Mouse (Mus musculus) common myeloid progenitor, adult 5-6 weeks (primary cell): ENCODE results near the gene Med13l. TPM values are rescaled to one million over a fixed set of nuclear protein-coding genes. Genes with fewer than 3 reads are reported as not detected.

Experiments used
- ATAC-seq: replicated peaks from 2 replicates; pipeline ENCODE4 v1.8.0; 2016; ENCODE audit warnings: low read depth, mild to moderate bottlenecking, moderate TSS enrichment, inconsistent platforms; ENCODE audit not compliant: poor library complexity, severe bottlenecking
- total RNA-seq: library from RNA; stranded (forward); fragments of 200-1000, 187-1606 nt; gene quantifications from 2 replicates; pipeline ENCODE4 v1.2.3, GENCODE M21; 2017

Med13l gene
- total RNA-seq, 1 experiment from 2014 or later, result 49.7 TPM

DNA sequence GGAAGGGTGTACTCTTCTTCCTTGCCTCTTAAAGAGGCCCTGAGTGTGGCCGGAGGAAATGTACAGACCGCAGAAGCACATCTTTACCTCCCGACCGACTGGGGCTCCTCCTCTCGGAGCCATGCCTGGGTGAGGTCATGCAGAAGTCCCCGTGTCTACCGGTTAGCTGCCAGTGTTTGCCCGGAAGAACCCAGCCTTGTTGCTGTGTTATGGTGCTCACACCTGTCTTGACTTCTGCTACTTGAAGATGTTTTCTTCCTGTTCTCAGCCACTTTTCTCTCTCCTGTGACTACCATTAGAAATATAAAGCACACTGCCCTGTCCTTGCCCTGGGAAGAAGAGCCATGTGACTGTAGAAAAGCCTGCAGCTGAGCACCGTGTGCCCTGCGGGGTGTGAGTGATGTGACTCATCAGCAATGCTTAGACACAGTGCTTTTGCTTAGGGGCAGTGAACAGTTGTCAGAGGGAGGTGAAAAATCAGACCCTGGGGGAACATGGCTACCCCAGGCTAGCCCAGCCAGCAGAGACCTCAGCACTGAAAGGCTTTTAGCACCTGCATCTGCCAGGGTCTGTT, 193.1 kb downstream of the Med13l start:
- no peak for ATAC-seq

DNA sequence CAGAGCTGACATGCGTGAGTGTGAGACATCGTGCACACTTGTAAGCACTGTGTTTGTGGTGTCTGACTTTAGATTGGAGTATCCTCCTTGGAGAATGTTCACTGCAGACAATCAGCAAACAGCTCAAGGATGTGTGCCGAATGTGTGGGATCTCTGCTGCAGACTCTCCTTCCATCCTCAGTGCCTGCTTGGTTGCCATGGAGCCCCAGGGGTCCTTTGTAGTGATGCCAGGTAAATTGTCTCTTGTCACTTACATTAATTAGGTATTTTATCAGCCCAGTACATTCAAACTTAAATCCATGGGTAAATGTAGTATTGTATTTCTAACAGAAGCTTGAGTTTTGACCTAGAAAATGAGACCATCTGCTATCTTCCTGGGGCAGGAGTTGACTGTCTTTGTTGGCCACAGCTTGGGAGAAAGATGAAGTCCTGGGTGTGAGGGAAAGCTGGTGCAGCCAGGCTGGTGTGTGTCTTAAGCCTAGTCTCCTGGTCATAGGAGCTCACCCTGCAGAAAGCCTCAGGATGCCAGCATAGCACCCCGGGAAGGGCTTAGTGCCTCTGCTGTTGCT, 193.8 kb downstream of the Med13l start:
- no peak for ATAC-seq

DNA sequence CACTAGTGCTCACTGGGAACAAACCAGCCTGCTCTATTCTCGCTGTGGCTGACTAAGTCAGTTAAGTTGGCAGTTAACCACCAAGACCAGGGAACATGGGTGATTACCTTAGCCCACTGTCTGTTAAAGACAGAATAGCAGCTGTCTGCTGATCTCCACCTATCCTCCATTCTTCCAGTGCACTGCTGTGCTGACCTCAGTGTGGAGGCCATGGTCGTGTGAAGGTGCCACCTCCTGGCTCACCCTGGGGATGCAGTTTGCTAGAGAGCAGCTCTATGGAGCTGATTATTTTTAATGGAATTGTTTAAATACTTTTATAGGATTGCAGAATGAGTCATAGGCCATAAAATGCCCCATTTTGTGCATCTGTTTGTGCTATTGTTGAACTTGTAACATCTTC, 195.6 kb downstream of the Med13l start:
- ATAC-seq, result no peak

DNA sequence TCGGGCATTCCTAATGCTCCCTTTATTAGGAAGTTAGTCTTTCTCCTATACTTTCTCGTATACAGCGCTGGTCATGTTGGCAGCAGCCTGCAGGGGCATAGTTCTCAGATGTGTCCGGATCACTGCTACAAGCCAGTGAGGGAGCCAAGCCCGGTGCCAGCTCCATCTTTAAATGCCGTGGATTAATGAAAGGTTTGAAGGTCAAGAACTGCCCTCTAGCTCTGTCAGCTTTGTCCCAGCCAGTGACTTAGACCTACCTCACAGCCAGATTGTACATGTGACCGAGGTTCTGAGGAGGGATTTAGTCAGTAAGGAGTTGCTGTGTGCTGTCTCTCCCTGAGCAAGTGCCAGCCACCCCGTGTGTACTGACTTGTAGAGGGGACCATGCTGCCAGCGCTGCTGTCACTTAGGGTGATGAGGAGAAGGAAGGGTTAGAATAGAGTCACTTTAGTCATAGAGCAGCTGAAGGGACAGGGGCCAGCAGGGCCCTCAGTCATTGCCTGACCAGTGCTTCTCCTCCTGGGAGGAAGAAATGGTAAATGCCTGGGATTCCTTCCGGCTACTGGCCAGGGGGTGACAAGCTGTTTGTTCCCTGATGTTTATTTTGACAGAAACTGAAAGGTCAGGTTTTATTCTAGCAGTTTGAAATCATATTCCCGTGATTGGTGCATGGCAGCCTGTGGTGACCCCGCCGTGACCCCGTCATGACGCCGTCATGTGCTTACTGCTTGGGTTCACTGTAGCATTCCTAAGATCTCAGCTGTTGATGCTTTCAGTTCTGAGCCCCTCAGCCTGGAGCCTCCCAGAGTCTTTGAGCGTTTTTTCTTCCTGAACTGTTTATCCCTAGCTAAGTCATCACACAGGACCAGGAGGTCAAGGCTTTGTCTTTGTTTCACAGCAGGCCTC, 197.2 kb downstream of the Med13l start:
- ATAC-seq, result no peak

DNA sequence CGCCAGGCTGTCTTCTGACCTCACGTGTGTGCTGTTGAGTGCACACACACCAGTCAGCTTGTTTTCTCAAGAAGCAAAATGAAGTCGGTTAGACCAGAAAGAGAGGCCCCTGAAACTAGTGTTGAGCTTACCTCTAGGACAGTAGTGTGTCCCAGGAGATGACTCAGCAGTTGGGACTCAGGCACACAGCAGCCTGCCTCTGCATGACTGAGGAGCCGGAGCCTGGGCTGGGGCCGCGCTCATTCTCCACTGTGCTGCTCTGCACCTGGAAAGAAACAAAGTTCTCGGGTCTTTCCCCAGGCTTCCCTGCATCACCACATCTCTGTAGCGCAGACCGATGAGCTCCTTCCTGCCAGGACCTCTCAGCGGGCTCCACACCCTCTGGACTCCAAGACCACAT, 200.5 kb downstream of the Med13l start:
- no peak for ATAC-seq

DNA sequence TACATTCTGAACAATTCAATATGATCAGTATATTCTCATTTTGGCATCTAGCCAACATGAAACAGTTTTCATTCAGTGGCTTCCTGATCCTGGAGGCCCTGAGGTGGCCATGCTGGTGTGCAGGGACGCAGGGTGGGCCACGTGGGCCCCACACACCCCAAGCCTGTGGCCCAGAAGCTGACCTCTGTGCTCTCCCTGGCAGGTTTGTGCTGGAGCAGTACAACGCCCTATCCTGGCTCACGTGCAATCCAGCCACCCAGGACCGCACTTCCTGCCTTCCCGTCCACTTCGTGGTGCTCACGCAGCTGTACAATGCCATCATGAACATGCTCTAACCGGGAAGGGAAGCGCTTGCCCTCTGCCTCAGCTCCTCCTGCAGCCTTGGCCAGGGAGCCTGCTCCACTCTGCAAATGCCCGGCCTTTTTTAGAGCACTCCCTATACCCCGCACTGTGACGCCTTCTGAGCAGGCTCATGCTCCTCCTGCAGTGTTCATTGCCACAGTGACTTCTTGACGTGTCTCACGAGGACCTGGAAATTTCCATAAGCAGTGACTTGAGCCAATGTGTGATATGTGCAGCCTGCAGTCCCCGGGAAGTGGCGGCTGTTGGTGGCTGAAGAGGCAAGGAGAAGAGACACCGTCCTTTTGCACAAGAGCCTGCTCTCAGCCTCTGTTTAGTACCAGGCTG, 202.2 kb downstream of the Med13l start:
- ATAC-seq, result no peak

DNA sequence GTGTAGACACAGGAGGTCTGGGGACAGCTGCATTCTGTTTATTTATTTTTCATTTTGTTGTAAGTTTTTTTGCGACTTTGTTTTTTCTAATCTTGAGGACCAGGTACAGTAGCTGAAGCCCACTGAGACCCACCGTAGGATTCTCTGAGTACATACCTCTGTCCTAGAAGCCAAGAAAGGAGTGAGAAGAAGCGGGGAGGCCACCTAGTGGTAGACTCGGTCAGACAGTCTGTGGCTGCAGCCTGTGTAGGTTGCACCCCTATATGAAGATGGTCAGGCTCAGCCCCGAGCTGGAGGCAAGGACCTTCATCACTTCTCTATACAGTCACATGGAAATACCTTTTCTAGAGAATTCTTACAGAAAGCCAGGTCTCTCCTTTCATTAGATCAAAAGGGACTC, 202.9 kb downstream of the Med13l start:
- no peak for ATAC-seq

DNA sequence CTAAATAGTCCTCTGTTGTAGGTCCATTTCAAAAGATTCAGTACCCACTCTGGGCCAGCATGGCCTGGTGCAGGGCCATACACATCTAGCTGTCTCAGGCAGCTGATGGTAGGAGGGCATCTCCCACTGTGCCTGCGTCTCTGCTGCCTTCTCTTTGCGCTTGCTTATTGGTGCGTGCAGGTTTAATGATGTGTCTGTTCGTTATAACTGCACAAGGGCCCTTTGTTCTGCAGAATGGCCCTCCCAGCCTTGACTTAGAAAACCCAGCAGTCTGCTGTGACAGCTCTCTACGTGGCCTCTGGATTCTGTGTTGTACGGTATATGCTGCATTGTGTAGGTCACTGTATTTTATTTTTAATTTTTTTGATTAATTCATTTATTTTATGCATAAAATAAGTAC, 208.7 kb downstream of the Med13l start:
- no peak for ATAC-seq

DNA sequence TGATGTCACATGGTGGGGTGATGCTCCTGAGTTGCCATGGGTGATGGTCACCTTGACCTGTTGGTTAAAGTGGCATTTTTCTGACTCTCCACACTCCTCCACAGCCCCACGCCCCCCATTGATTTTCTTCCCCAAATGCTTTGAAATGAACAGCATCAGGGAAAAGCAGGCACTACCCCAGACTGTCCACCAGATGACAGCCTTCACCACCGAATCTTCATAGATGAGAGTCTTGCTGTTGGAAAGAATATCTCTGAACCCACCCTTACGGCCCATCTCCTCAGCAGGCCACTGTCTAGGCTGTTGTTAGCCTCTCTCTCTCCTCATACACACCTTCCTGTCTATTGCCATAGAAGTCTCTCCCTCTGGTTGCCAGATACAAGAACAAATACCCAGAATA, 213.4 kb downstream of the Med13l start:
- ATAC-seq, result peak; percentile 69

DNA sequence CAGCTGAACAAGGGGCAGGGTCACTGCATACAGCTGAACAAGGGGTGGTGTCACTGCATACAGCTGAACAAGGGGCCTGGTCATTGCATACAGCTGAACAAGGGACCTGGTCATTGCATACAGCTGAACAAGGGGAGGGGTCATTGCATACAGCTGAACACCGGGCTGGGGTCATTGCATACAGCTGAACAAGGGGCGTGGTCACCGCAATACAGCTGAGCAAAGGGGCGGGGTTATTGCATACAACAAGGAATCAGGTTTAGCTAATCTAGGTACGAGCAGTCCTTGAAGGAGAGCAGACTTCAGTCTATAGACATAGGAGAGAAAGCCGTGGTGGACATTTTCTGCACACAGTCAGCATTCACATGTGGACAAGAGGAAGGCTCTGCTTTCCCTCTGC, 215.9 kb downstream of the Med13l start:
- no peak for ATAC-seq

DNA sequence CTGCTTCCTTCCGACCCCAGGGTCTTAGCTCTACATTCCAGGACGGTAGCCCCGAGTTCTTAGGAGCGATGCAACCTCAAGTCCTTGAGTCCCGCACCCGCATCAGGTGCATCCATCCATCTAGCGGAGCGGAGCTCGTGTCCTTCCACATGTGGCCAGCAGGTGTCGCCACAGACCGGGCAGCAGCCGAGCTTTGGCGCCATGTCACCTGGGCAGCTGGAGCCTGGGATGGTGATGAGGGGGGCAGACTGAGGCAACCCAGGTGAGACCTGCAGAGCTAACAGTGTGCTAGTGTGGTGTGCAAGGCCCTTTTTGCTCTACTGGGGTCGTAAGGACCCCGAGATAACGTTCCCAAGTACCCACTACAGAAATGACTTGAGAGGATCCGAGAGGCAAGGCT, 221.1 kb downstream of the Med13l start:
- ATAC-seq, result peak; percentile 78

DNA sequence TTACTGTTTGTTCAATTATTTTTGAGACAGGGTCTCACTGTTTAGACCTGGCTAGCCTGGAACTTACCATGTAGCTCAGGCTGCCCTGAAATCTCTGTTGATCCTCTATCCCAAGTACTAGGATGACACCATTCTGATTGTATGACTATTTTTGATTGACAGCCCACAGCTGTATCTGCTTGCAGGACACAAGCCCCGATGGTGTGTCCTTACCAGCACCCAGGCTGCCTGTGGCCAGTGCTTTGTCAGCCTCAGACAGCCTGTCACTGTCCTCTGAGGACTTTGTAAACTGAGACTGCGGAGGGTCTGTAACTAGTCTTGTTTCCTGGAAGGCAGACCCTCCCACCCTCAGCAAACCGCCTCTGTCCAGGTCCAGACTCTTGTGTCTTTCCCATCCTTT, 221.7 kb downstream of the Med13l start:
- no peak for ATAC-seq

DNA sequence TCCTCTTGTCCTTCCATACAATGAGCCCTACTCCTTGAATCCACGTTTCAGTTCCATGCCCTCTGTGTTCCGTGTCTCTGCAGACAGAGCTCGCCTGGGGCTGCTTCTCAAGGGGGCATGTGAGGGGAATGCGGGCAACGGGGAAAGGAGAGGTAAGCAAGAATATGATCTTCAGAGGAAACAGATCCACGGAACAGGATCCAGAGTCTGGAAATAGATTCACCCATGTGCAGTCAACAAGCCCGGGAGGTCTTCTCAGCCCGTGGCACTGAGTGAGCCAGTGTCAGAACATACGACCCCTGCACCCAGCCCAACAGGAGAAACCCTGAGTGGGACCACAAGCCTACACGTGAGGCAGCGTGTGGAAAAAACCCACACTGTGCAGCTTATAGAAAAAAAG, 228.7 kb downstream of the Med13l start:
- no peak for ATAC-seq

DNA sequence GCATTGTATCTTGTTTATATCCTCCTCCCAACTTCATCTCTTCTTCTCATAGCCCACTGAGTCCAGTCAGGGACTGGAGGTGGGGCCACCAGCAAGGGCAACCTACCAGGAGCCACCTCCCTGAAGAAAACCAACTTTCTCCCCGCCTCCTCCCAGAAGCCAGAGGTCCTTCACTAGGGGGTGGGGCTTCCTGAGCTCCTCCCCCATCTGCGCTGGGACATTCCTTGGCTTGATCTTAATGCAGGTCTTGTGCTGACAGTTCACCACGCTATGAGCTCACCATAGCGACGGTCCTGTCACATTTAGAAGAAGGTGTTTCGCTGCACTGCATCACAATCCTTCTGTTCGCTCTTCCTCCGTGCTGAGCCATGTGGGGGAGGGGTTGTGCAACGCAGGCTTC, 229.3 kb downstream of the Med13l start:
- no peak for ATAC-seq

DNA sequence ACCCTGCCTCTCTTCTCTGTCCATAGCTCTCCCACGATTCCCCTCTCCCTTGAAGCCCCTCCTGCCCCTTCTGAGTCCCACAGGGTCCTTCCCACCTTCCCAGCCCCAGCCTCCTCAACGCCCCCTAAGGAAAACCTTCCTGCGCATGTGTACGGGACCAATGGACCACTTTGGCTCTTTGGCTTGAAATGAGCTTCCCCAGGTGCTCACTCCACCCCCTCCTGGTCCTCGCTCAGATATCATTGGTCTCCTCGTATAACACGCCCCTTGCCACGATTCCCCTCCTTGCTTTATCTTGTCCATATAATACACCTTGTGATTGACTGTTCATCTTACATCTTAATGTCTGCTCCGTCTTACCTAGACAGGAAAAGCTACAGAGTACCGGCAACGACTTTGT, 237.3 kb downstream of the Med13l start:
- no peak for ATAC-seq

DNA sequence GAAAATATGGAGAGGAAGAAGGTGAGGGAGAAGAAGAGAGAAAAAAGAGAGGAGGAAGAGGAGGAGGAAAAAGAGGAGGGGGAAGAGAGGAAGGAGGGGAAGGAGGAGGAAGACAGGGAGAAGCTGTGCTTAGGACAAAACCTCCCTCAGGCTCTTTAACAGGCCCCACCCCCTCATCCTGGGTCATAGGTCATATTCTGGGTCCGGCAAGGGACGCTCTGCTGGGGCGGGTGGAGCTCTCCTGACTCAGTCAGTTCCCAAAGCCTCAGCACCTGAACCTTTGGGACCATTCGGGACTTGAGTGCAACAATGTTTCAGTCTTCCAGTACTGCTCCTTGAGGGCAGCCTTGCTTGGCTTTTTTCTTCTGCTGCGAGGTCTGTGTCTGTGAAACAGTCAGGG, 241.1 kb downstream of the Med13l start:
- ATAC-seq, result no peak

DNA sequence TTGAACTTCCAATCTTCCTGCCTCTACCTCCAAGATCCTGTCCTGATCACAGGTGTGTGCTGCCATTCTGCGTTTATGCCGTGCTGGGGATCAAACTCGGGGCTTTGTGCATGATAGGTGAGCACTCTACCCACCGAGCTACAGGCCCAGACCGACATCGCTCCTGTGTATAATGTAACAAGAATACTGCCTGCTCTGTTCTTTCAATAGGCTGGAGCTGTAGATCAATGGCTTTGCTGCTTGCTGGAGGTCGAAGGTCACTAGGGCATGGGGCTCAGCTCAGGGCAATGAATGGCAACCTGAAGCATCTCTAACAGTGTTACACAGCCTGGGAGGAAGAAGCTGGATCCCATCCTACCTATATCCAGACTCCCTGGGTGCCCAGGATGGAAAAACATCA, 241.6 kb downstream of the Med13l start:
- no peak for ATAC-seq

DNA sequence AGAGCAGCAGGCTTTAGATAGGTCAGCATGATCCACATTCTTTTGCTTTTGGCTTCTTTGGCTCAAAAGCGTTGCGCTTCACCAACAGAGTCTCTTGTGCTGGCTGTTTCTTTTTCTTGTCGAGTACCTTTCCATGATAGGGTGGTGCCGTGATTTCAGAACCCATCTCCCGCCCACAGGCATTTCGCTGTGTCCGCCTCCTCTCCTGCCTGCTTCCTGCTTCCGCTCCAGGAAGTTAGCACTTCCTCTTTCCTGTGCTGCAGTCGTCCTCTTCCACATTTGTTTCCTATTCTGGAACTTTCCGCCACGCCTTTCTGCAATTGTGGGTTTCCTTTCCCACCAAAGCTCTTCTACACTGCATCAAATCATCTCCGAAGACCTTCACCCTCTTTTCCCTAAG, 248.5 kb downstream of the Med13l start:
- no peak for ATAC-seq

DNA sequence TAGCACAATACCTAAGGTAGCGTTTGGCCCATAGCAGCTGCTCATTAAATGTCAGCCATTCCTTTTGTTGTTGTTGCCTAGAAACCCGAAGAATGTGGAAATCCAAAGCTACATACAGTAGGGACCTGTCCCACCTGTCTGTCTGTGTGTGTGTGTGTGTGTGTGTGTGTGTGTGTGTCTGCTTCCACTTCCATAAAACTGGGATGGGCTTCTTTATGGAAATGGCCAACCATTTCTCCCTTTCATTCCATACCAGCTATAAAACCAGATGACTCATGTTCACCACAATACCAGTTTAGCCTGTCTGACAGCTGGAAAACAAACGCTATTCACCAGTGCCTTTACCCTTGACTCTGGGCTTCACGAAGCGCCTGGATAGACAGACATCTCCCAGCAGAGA, 249.1 kb downstream of the Med13l start:
- ATAC-seq, result no peak

DNA sequence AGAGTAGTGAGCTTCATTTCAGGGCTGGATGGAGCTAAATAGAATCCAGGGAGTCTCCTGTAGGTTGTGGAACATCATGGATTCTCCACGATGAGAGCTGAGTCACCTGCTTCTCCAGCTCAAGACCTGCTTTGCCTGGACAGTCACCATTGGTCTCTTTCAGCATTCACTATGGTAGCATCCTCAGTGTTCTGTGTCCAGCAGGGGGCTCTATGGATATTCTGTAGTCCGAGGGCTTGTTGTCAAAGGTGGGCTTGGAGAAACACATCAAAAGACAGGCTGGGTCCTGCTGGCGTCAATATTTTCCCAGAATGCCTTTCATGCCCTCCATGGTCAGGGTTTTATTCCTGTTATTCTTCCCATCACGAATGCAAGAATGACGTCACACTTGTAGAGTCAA, 251.2 kb downstream of the Med13l start:
- no peak for ATAC-seq

DNA sequence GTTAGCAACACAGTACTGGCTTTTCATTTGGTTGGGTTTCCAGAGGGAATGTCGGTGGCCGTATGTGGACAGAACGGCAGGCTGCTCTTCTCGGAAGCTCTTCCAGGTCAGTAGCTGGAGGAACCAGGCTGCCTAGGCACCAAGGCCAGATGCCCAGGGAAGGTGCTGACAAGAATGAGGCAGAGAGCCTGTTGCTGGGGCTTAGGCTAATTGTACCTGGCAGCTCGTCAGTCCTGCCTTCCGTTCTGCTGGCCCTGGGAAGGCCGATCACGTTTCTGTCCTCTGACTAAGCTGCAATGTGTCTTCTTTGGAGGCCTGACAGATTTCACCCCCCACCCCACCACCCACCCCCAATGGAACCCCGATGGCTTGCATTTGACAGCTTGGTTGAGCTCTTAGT, 251.9 kb downstream of the Med13l start:
- no peak for ATAC-seq
